Mouse (Mus musculus) natural killer cell, adult 2 months (primary cell): ENCODE measurements around the gene Tada3.
"Not testable (repeated sequence)": the region's sequence is repeated elsewhere in the genome, so short reads cannot be mapped to it uniquely, and the experiment has no call there.

Experiments
- DNase-seq, 2 experiments: peaks; one replicate each; pipeline ENCODE4 v3.0.0; 2022; ENCODE audit warnings: low spot score in 2 of 2

The Tada3 gene

DNA sequence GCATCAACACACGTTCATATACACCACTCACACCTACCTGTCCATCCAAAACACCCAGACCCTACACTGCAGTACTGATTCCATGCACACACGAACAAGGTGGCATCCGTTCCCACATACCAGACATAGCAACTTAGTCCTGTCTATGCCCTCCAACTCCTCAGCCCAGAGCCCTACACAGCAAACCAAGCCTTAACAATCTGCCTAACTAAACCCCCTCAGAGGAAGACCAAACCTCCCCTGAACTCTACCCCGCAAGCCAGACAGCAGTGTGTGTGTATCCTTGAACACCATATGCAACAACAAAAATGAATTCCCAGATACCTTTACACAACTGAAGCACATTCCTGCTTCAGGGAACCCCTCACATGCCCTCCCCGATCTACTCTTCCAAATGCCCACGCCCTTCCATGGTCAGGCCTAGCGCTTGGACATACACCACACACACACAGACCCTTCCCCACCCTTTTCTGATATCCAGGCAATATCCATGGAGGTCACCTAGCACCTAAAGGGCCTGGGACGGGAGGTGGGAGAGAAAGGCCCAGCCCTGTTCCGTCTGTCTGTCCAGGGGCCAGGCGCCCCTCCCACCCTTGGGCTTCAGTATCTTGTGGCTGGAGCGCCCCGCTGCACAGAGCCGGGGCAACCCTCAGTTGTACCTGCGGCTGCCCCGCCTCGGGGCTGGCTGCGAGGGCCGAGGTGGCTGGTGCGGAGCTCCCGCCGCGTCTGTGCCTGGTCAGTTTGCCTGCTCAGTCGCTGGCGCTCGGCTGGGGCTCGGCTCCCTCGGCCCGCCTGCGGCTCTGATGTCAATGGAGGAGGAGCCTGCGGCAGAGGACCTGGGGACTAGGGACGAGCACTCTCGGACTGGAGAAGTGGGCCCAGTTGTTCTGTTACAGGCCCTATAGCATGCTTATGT, 34.2 kb downstream of the Tada3 start, which contains the start of gene Camk1:
Gene Camk1 (minus strand): TSS at position 808 of the 916 bp plus-strand sequence.
- DNase-seq, result peak; percentile 37 to 54

DNA sequence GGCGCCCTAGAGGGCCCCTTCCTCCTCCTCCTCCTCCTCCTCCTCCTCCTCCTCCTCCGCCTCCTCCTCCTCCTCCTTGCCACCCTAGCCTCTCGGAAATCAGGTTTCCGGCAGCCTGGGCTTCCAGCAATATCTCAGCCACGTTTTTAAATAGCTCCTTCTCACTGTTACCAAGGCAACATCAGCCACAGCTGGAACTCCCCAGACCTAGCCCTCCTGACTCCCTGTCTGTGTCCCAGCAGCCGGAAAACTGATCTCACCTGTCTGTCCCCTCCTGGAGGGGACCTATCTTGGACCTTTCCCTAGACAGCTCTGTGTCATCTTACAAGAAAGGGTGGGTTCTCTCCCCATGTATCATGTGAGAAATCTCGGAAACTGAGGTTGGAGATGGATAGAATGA, 35.4 kb downstream of the Tada3 start:
- DNase-seq, result no peak

DNA sequence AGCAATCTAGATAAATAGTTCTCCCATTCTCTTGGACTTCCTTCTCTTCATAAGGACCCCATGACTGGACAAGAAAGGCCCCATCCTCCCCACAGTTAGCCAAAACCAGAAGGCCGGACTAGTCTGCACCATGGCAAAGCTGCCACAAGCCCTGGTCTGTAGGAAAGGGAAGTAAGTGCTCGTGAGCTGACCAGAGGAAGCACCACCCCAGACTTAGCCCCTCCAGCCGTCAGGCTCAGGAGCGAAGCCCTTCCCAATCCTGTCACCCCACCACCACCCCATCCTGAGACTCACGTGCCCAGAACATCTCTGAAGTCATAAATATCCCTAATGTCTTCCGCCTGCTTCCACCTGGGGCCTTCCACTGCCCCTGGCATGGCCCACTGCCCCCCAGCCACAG, 36.1 kb downstream of the Tada3 start:
- DNase-seq, result no peak

DNA sequence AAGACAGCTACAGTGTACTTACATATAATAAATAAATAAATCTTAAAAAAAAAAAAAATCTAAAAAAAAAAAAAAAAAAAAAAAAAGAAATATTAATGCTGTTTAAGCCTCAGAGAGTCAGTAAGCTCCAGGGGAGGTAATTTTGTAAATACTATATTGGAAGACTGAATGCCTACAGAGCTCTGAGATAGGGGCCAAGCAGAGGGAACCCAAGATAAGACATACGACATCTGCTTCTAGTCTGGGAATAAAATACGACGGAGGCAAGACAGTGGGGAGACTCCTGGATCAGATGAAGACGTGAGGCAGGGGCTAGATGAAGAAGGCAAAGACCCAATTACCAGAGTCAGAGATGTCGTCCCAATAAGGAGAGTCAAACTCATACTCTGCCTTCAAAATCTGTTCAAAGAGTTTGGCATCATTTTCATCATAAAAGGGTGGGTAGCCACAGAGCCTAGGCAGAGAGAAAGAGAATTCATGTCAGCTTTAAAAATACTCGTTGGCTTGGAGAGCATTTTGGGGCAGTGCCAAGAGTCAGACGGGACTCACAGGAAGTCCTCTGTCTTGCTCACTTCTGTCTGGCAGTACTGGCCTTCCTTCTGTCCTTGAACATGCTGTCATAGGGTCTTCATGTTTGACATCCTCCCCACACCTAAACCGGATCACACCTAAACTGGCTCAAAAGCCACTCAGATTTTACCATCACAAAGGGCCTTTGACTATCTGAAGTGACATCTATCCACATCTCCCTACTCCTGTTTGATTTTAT, 40.6 kb downstream of the Tada3 start:
- DNase-seq, result no peak

DNA sequence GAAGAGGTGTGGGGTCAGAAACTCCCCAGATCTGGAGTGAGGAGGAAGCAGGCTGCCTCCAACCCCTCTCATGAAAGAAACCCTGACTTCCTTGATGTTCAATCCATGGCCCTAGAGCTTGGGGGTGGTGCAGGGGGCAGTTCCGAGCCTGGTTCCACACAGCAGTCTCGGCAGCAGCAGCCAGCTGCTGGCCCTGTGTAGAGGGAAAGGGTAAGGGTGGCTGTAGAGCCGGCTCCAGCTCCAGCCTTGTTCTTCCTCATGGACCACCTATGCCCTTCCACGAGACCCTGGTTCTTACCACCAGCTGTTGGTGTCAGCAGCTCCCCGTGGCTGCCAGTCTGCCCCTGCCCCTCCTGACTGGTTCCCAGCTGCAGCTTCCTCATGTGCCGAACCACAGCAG, 43.5 kb downstream of the Tada3 start:
- no peak for DNase-seq

DNA sequence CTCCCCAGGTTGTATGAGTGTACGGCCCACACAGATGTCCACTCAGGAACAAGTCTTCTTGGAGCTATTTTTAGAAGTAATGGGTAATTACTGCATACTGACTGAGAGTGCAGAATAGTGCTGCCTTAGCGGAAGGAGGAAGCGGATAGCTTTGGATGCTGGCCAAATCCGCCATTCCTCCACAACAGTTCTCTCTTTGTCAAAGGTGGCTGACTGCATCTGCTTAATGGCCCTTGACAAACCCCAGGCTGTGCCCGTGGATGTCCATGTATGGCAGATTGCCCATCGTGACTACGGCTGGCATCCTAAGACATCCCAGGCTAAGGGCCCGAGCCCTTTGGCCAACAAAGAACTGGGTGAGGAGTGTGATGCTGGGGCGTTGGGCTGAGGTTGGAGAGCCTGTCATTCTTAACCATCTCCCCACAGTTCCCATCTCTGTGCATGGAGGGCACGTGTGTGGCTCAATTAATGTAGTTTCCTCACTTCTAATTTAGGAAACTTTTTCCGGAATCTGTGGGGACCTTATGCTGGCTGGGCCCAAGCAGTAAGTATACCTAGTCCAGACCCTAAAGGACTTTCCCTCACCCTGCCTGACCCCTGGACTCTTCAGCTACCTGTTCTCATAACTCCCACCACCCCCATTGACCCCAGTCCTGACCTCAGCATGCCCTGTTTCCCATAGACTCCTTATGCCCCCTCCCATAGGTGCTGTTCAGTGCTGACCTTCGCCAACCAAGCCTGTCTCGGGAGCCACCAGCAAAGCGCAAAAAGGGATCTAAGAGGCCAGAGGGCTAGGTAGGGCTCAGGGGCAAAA, 44.3 kb downstream of the Tada3 start:
- no peak for DNase-seq

DNA sequence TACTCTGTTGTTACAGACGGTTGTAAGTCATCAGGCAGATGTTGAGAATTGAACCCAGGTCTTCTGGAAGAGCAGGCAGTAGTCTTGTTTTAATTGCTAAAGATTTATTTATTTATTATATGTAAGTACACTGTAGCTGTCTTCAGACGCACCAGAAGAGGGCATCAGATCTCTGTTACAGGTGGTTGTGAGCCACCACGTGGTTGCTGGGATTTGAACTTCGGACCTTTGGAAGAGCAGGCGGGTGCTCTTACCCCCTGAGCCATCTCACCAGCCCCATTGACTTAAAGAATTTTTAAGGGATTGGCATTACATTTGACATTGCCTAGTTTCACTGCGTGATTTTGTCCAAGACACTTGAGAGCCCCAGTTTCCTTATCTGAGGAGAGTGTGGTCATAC, 44.9 kb downstream of the Tada3 start:
- DNase-seq, result not testable (repeated sequence)

DNA sequence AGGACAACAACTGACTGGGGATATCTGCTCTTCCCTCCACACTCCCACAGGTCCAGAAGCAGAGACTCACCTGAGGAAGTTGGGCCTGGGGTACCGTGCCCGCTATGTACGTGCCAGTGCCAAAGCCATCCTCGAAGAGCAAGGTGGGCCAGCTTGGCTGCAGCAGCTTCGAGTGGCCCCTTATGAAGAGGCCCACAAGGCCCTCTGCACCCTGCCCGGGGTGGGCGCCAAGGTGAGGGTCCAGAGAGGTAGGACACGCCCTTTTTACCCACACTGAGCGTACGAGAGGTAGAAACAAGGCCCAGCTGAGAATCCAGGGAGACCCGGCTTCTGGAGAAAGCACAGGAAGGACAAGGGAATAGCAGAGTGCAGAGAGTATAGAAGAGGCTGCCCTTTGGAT, 46.0 kb downstream of the Tada3 start:
- DNase-seq, result no peak

DNA sequence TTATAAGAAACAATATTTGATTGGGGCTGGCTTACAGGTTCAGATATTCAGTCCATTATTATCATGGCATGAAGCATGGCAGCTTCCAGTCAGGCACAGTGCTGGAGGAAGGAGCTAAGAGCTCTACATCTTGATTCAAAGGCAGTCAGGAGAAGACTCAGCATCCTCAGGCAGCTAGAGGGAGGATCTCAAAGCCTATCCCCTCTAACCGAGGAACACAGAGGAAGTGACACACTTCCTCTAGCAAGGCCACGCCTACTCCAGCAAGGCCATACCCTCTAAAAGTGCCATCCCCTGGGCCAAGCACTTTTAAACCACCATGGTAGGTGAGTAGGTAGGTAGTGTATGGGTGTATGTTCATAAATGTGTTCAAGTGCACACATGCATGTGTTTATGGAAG, 47.1 kb downstream of the Tada3 start:
- peak; percentile 55 to 63 for DNase-seq

DNA sequence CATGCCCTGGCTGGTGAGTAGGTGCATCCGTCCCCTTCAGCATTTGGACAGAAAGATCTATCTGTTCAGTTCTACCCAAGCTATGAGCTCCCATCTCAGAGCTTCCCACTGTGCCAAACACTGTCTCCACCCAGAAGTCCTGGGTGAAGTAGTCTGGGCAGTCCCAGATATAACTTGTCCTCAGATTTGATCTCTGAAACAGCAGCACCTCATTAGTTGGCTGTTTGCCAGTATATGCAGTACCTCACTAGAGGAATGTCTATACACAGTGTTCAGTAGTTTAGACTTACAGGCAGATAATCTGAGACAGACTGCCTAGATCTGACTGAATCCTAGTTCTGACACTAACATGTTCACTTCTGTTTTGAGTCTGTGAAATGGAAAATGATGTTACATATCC, 48.3 kb downstream of the Tada3 start:
- DNase-seq, result no peak

DNA sequence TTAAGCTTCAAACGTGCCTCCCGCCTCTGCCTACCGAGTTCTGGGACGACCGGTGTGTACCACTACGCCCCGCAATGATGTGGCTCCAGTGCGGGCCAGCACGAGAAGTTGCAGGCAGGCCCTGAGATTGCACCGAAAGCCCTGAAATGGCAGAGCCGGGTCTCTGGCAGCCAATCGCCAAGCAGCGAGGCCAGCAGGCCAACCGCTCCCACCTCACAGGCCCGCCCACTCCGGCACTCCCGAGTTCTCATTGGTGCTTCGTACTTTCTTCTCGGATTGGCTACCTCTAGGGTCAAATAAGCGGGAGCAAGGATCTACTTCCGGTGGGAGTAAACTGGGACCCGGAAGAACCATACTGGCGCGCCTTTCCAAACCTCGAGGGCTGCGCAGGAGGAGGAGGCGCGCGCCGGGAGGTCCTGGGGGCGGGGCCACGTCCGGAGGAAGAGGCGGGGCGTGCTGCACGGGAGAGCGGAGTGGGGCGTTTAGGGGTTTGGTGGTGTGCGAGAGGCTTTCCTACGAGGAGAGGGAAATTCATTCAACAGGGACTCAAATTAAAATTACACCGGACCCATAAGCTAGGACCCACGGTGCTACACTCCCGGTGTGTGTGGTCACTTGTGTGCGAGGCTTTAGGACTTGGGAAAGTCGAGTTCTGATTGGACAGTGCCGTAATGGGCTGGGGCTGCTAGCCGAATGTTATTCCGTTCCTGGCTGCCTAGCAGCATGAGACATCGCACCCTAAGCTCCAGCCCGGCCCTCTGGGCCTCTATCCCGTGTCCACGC, 51.0 kb downstream of the Tada3 start, which contains the start of gene Ogg1:
Gene Ogg1 (plus strand): TSS at position 440 of the 783 bp plus-strand sequence.
- peak; percentile 97 for DNase-seq
